Mouse (Mus musculus): Measurements from ENCODE around the gene Ecel1.

Gene Ecel1

GRCm38 (mm10) chr1:87164796-87165184, 8.5 kb upstream of the Ecel1 start:
- no peak for DNase-seq

- no peak for DNase-seq
These were observed 8.0 kb upstream of the Ecel1 start for GRCm38 (mm10) chr1:87164164-87164795.

- no peak for DNase-seq
These were observed 3.1 kb upstream of the Ecel1 start for GRCm38 (mm10) chr1:87159396-87159795.

GRCm38 (mm10) chr1:87155531-87156198, 656 bp downstream of the Ecel1 start:
- no peak for DNase-seq

GRCm38 (mm10) chr1:87154501-87155120, 1.7 kb downstream of the Ecel1 start:
- no peak for DNase-seq

GRCm38 (mm10) chr1:87153776-87154500, 2.4 kb downstream of the Ecel1 start:
- DNase-seq: no peak

GRCm38 (mm10) chr1:87151286-87151685, 5.0 kb downstream of the Ecel1 start:
- DNase-seq: no peak

GRCm38 (mm10) chr1:87149422-87149821, 6.9 kb downstream of the Ecel1 start:
- no peak for DNase-seq

GRCm38 (mm10) chr1:87143141-87143540, 13.2 kb downstream of the Ecel1 start:
- DNase-seq: no peak

GRCm38 (mm10) chr1:87142456-87142855, 13.9 kb downstream of the Ecel1 start:
- no peak for DNase-seq

- no peak for DNase-seq
These were observed 14.8 kb downstream of the Ecel1 start for GRCm38 (mm10) chr1:87141550-87141949.

- DNase-seq: no peak
These were observed 24.5 kb downstream of the Ecel1 start for GRCm38 (mm10) chr1:87131803-87132202.

GRCm38 (mm10) chr1:87127206-87128030, 28.9 kb downstream of the Ecel1 start:
- DNase-seq: no peak

GRCm38 (mm10) chr1:87124673-87125072, 31.6 kb downstream of the Ecel1 start, which contains the start of gene Akp3:
Gene Akp3 (plus strand): TSS chr1:87124973.
- no peak for DNase-seq

- DNase-seq: no peak
These were observed 41.5 kb downstream of the Ecel1 start for GRCm38 (mm10) chr1:87114784-87115183.

- DNase-seq: peak; percentile 50
These were observed 44.5 kb downstream of the Ecel1 start for GRCm38 (mm10) chr1:87111719-87112354.

GRCm38 (mm10) chr1:87108564-87108963, 47.8 kb downstream of the Ecel1 start:
- no peak for DNase-seq

GRCm38 (mm10) chr1:87106536-87106935, 49.8 kb downstream of the Ecel1 start:
- no peak for DNase-seq

GRCm38 (mm10) chr1:87103936-87104335, 52.4 kb downstream of the Ecel1 start:
- no peak for DNase-seq

GRCm38 (mm10) chr1:87102114-87102513, 54.2 kb downstream of the Ecel1 start:
- no peak for DNase-seq

GRCm38 (mm10) chr1:87101411-87101810, 54.9 kb downstream of the Ecel1 start, which contains the start of gene Alpi:
Gene Alpi (minus strand): TSS chr1:87101606.
- no peak for DNase-seq
